Mouse (Mus musculus): ENCODE results near the gene Rexo4. TPM values are rescaled to one million over a fixed set of nuclear protein-coding genes. Genes with fewer than 3 reads are reported as not detected.

Rexo4 gene
- polyA plus RNA-seq, 1 experiment from 2014 or later = 55.9 TPM

- DNase-seq (ENCODE audit: low spot score) = peak; percentile 98
Observed at GRCm38 (mm10) chr2:26910124-26910993, 53.8 kb downstream of the Rexo4 start, which contains the start of the genes Med22 and Rpl7a. Gene Med22 (minus strand): TSS chr2:26910677. Gene Rpl7a (plus strand): TSS chr2:26910764.

GRCm38 (mm10) chr2:26909387-26909784, 54.8 kb downstream of the Rexo4 start:
- no peak for DNase-seq (ENCODE audit: low spot score)

GRCm38 (mm10) chr2:26908710-26909386, 55.3 kb downstream of the Rexo4 start:
- DNase-seq (ENCODE audit: low spot score) = peak; percentile 32

- DNase-seq (ENCODE audit: low spot score) = peak; percentile 26
Observed at GRCm38 (mm10) chr2:26907109-26907508, 57.1 kb downstream of the Rexo4 start.

GRCm38 (mm10) chr2:26906431-26906830, 57.8 kb downstream of the Rexo4 start:
- no peak for DNase-seq (ENCODE audit: low spot score)

GRCm38 (mm10) chr2:26905936-26906335, 58.2 kb downstream of the Rexo4 start:
- DNase-seq (ENCODE audit: low spot score) = no peak

Other genes starting within 250 kb of the Rexo4 start
- gene Abo, start 99.4 kb downstream of the Rexo4 start, polyA plus RNA-seq (2015; fragmentation: Nextera tagmentation; extraction: Ambion mirVana) = not detected in 2 replicates
- 31.4 and 31.6 TPM in 2 replicates for gene Surf6, start 61.5 kb downstream of the Rexo4 start, polyA plus RNA-seq (2015; fragmentation: Nextera tagmentation; extraction: Ambion mirVana)
- gene Med22, start 53.7 kb downstream of the Rexo4 start, polyA plus RNA-seq (2015; fragmentation: Nextera tagmentation; extraction: Ambion mirVana) = 28.5 and 30.7 TPM in 2 replicates
- gene Rpl7a, start 53.6 kb downstream of the Rexo4 start, polyA plus RNA-seq (2015; fragmentation: Nextera tagmentation; extraction: Ambion mirVana) = 763 and 778 TPM in 2 replicates
- gene Surf2, start 48.0 kb downstream of the Rexo4 start, polyA plus RNA-seq (2015; fragmentation: Nextera tagmentation; extraction: Ambion mirVana) = 46.7 and 48.3 TPM in 2 replicates
- gene Surf1, start 47.9 kb downstream of the Rexo4 start, polyA plus RNA-seq (2015; fragmentation: Nextera tagmentation; extraction: Ambion mirVana) = 76.9 and 78.2 TPM in 2 replicates
- 168 and 172 TPM in 2 replicates for gene Surf4, start 30.5 kb downstream of the Rexo4 start, polyA plus RNA-seq (2015; fragmentation: Nextera tagmentation; extraction: Ambion mirVana)
- gene Stkld1, start 30.3 kb downstream of the Rexo4 start, polyA plus RNA-seq (2015; fragmentation: Nextera tagmentation; extraction: Ambion mirVana) = 0.53 and 0.57 TPM in 2 replicates
- 0.14 and 0.25 TPM in 2 replicates for gene Adamts13, start 9.0 kb upstream of the Rexo4 start, polyA plus RNA-seq (2015; fragmentation: Nextera tagmentation; extraction: Ambion mirVana)
- gene Cacfd1, start 45.5 kb upstream of the Rexo4 start, polyA plus RNA-seq (2015; fragmentation: Nextera tagmentation; extraction: Ambion mirVana) = 33.4 and 37.3 TPM in 2 replicates
- 2.6 and 3.1 TPM in 2 replicates for gene Slc2a6, start 63.6 kb upstream of the Rexo4 start, polyA plus RNA-seq (2015; fragmentation: Nextera tagmentation; extraction: Ambion mirVana)
- 1.1 and 1.3 TPM in 2 replicates for gene Mymk, start 107.8 kb upstream of the Rexo4 start, polyA plus RNA-seq (2015; fragmentation: Nextera tagmentation; extraction: Ambion mirVana)
- 2.0 and 2.1 TPM in 2 replicates for gene Adamtsl2, start 115.0 kb upstream of the Rexo4 start, polyA plus RNA-seq (2015; fragmentation: Nextera tagmentation; extraction: Ambion mirVana)
- gene Fam163b, start 178.1 kb upstream of the Rexo4 start, polyA plus RNA-seq (2015; fragmentation: Nextera tagmentation; extraction: Ambion mirVana) = 1.2 and 1.4 TPM in 2 replicates
- 0.08 and 0.15 TPM in 2 replicates for gene Dbh, start 200.8 kb upstream of the Rexo4 start, polyA plus RNA-seq (2015; fragmentation: Nextera tagmentation; extraction: Ambion mirVana)

Measured in thymus, postnatal 0 days (tissue).